Mouse (Mus musculus) lung, embryonic 14.5 days (tissue): Measurements from ENCODE around the gene Zfp708. TPM values are rescaled to one million over a fixed set of nuclear protein-coding genes. Genes with fewer than 3 reads are reported as not detected.
"Not testable (repeated sequence)": the region's sequence is repeated elsewhere in the genome, so short reads cannot be mapped to it uniquely, and the experiment has no call there.

ENCODE experiments used
- ATAC-seq: fragments of 200-750 bp; cut with Nextera tagmentation; 2 replicates; pipeline ENCODE4 v1.8.0; 2017; ENCODE audit warnings: mild to moderate bottlenecking, moderate TSS enrichment, moderate library complexity; ENCODE audit not compliant: insufficient read depth
- DNase-seq: peaks from one replicate; pipeline ENCODE4 v3.0.0-alpha.2; 2015
- H3K27ac ChIP-seq: fragments of 300-500 bp; sonication (generic); 2 replicates; pipeline ENCODE4 v1.5.1; 2014; ENCODE audit warnings: low read depth, mild to moderate bottlenecking, moderate library complexity
- H3K27me3 ChIP-seq: fragments of 300-500 bp; sonication (generic); 2 replicates; pipeline ENCODE4 v1.6.1; 2014; ENCODE audit warnings: low read length, control low read depth; ENCODE audit not compliant: insufficient read depth
- H3K36me3 ChIP-seq: fragments of 300-500 bp; sonication (generic); 2 replicates; pipeline ENCODE4 v1.6.1; 2014; ENCODE audit warnings: control low read depth; ENCODE audit not compliant: insufficient read depth
- H3K4me1 ChIP-seq: fragments of 300-500 bp; sonication (generic); 2 replicates; pipeline ENCODE4 v1.6.1; 2014; ENCODE audit warnings: antibody characterized with exemption, control low read depth; ENCODE audit not compliant: insufficient read depth
- H3K4me2 ChIP-seq: fragments of 300-500 bp; sonication (generic); 2 replicates; pipeline ENCODE4 v1.6.1; 2014; ENCODE audit warnings: mild to moderate bottlenecking
- H3K4me3 ChIP-seq: fragments of 300-500 bp; sonication (generic); 2 replicates; pipeline ENCODE4 v1.5.1; 2014; ENCODE audit warnings: low read depth, low read length
- H3K9ac ChIP-seq: fragments of 300-500 bp; sonication (generic); 2 replicates; pipeline ENCODE4 v1.6.1; 2014
- H3K9me3 ChIP-seq: fragments of 300-500 bp; sonication (generic); 2 replicates; pipeline ENCODE4 v1.6.1; 2016; ENCODE audit warnings: low read depth, low read length, control low read depth
- CTCF ChIP-seq: IDR thresholded peaks from 2 replicates; pipeline ENCODE4 v1.5.1; 2016; ENCODE audit warnings: antibody characterized with exemption, low read depth
- WGBS: fragments of 180-500 bp; shearing (Covaris S2); extraction: QIAGEN DNeasy Blood & Tissue Kit; methylation state at CpG from one replicate; pipeline ENCODE4 v1.1.7; 2014; 5-methylcytosine and 5-hydroxymethylcytosine counted together
- polyA plus RNA-seq: library from polyadenylated mRNA; unstranded; fragments of >200 nt; fragmentation: Nextera tagmentation; extraction: Ambion mirVana; gene quantifications from 2 replicates; pipeline ENCODE4 v1.2.1, GENCODE M21; 2014

The Zfp708 gene
- polyA plus RNA-seq: 6.5 and 6.9 TPM in 2 replicates

- TF ChIP-seq CTCF: no peak
- H3K36me3 ChIP-seq: no peaks in the 10 kb centered on the region
- H3K4me1 ChIP-seq: no peaks in the 10 kb centered on the region
- no peak within 1 kb of the TSS for H3K27ac ChIP-seq
- H3K4me2 ChIP-seq: no peak within 1 kb of the TSS
- H3K27me3 ChIP-seq: no peaks in the 10 kb centered on the region
- 81% methylated on average over 10 of the region's 10 CpGs for WGBS
- no peak within 1 kb of the TSS for H3K4me3 ChIP-seq
- no peaks in the 10 kb centered on the region for H3K9me3 ChIP-seq
- ATAC-seq (no peak), DNase-seq (no peak)
- no peak within 1 kb of the TSS for H3K9ac ChIP-seq
Measured at GRCm38 (mm10) chr13:67097876-67098275, at the start of gene Zfp708. Zfp708 (minus strand) TSS chr13:67097976.

- DNase-seq: peak; percentile 92
- WGBS: 1% methylated on average over 18 of the region's 18 CpGs
- H3K4me1 ChIP-seq: no peaks in the 10 kb centered on the region
- no peak overlapping the region; the same call in 1 of the 2 replicates for H3K27ac ChIP-seq
- peak overlapping the region; percentile 60 for H3K4me3 ChIP-seq
- peak; percentile 97 for ATAC-seq
- H3K9ac ChIP-seq: peak overlapping the region; percentile 63
- H3K4me2 ChIP-seq: peak overlapping the region; percentile 64
- H3K36me3 ChIP-seq: no peaks in the 10 kb centered on the region
- H3K27me3 ChIP-seq: no peaks in the 10 kb centered on the region
- no peaks in the 10 kb centered on the region for H3K9me3 ChIP-seq
- peak; percentile 27; the same call in 1 of the 2 replicates for TF ChIP-seq CTCF
Measured at GRCm38 (mm10) chr13:67128038-67128721, 30.4 kb upstream of the Zfp708 start.

GRCm38 (mm10) chr13:67127507-67127906, 29.7 kb upstream of the Zfp708 start:
- ATAC-seq: peak; percentile 10; the same call in 1 of the 2 replicates
- H3K36me3 ChIP-seq, DNase-seq, H3K9me3 ChIP-seq, H3K27ac ChIP-seq, H3K9ac ChIP-seq, H3K4me3 ChIP-seq, H3K27me3 ChIP-seq, H3K4me1 ChIP-seq: not testable (repeated sequence)
- 76% methylated on average over 10 of the region's 10 CpGs for WGBS
- peak overlapping the region; percentile 64 for H3K4me2 ChIP-seq

- DNase-seq: no peak
- no peak for TF ChIP-seq CTCF
- ATAC-seq: no peak
- Histone ChIP-seq H3K27ac (no peak overlapping the region), H3K9me3 (no peaks in the 10 kb centered on the region), H3K4me1 (no peaks in the 10 kb centered on the region), H3K27me3 (no peaks in the 10 kb centered on the region), H3K4me2 (no peak overlapping the region), H3K36me3 (no peaks in the 10 kb centered on the region), H3K4me3 (no peak overlapping the region), H3K9ac (no peak overlapping the region)
- 81% methylated on average over 1 of the region's 1 CpGs for WGBS
Measured at GRCm38 (mm10) chr13:67124460-67124859, 26.7 kb upstream of the Zfp708 start.

- not testable (repeated sequence) for DNase-seq, ATAC-seq, H3K9ac ChIP-seq
Measured at GRCm38 (mm10) chr13:67121360-67121759, 23.6 kb upstream of the Zfp708 start, which contains the start of gene Zfp759. Zfp759 (plus strand) TSS chr13:67121660.

GRCm38 (mm10) chr13:67116163-67116562, 18.4 kb upstream of the Zfp708 start, which contains the start of gene Rslcan18:
Rslcan18 (minus strand) TSS chr13:67116263.
- not testable (repeated sequence) for H3K4me3 ChIP-seq, H3K27me3 ChIP-seq, H3K4me1 ChIP-seq, H3K36me3 ChIP-seq, H3K27ac ChIP-seq, H3K9me3 ChIP-seq, H3K9ac ChIP-seq, DNase-seq, H3K4me2 ChIP-seq, ATAC-seq
- WGBS: 87% methylated on average over 8 of the region's 8 CpGs

More at GRCm38 (mm10) chr13:67121360-67121759, 23.6 kb upstream of the Zfp708 start, which contains the start of gene Zfp759:
- not testable (repeated sequence) for H3K27me3 ChIP-seq, H3K4me3 ChIP-seq, H3K9me3 ChIP-seq, H3K36me3 ChIP-seq, H3K4me1 ChIP-seq, H3K27ac ChIP-seq, H3K4me2 ChIP-seq

GRCm38 (mm10) chr13:67113287-67113686, 15.5 kb upstream of the Zfp708 start:
- Histone ChIP-seq H3K27ac (no peak overlapping the region), H3K9ac (no peak overlapping the region), H3K27me3 (no peaks in the 10 kb centered on the region), H3K4me1 (no peaks in the 10 kb centered on the region), H3K4me2 (no peak overlapping the region), H3K4me3 (no peak overlapping the region), H3K9me3 (no peaks in the 10 kb centered on the region), H3K36me3 (no peaks in the 10 kb centered on the region)
- ATAC-seq (no peak), DNase-seq (no peak)
- no peak for TF ChIP-seq CTCF
- 84% methylated on average over 2 of the region's 2 CpGs for WGBS
